Mouse (Mus musculus) liver, postnatal 0 days (tissue): ENCODE data around the gene Rpl29.
A peak's percentile ranks its signal among the peaks of the same experiment; 100 is the strongest.

ENCODE experiments used
- CTCF ChIP-seq: sonication (generic); IDR thresholded peaks from 2 replicates; pipeline ENCODE4 v1.5.1; 2016; ENCODE audit warnings: antibody characterized with exemption, low read depth
- EP300 ChIP-seq: IDR thresholded peaks from 2 replicates; pipeline ENCODE4 v1.6.1; 2016; ENCODE audit warnings: antibody characterized with exemption, low read depth, mild to moderate bottlenecking

DNA sequence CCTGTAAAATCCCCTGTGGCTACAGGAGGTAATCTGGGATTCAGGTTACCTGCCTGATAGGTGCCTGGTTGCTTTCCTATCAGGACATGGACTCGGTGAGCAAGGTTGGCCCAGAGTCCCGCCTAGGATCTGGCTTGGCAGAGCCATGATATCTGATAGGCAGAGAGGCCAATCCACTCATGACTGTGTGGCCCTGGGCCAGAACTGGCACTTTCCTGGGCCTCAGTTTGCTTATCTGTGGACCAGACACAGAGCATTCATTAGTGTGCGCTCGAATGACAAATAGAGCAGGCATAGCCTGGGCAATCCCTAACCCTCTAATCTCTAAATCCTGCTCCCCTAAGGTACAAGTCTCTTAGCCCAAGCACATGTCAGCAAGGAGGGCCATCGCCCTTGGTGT, 27.1 kb upstream of the Rpl29 start:
- no peak for TF ChIP-seq CTCF
- peak; percentile 82 for TF ChIP-seq EP300
